Mouse (Mus musculus) cerebellum, postnatal 10 days (tissue): ENCODE measurements around the gene Frmd4b.
"Not testable (repeated sequence)": the region's sequence is repeated elsewhere in the genome, so short reads cannot be mapped to it uniquely, and the experiment has no call there.

Experiments used
- DNase-seq, 2 experiments: peaks; one replicate each; pipeline ENCODE4 v3.0.0; 2021; ENCODE audit warnings: mixed read lengths in 2 of 2

The Frmd4b gene

DNA sequence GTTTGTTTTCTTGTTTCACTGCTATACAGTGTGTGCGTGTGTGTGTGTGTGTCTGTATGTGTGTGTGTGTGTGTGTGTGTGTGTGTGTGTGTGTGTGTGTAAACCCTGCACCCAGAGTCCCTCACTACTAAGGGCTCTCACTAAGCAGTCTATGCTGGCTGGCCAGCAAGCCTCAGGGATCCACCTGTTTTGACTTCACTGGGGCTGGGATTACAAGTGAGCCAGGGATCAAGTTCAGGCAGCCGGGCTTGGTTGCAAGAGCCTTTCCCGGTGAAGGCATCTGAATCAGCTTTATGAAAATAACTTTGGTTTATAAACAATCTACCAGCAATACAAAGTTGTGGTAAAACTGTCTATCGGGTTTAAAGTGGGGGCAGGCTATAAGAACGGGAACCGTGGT, 206.0 kb downstream of the Frmd4b start:
- no peak for DNase-seq

DNA sequence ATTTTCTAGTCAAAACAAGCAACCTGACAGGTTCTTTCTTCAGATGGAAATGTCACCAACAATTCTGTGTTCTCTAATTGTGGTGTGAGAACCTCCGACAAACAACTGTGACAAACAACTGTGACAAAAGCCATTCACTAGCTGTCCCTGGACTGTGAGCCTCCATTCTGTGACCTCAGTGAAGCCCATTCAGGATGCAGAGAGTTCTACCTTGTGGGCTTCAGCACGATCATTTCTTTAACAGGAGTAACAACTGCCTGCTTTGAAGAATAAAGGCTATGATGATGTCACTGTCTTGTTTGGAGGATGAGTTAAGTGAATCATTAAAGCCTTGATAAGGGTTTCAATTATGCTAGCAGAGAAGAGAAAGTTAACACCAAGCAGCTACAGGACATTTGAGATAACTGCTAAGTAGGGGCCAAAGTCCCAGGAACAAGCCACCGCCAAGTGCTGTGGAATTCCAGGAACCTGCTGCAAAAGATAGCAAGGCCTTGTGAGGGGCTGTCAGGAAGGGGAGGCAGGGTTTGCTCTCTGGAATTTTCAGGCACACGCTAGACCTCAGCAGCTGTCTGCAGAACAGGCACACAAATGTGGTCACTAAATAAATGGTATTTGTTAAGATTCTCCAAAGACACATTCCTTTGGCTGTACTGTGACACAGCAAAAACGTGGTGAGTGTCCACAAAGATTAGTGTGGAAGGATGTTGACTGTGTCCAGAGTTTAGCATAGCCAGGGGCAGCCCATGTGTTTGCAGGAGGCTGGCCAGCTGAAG, 207.7 kb downstream of the Frmd4b start:
- DNase-seq, result no peak

- DNase-seq, result no peak
These were observed 209.4 kb downstream of the Frmd4b start for GRCm38 (mm10) chr6:97407914-97408313.

DNA sequence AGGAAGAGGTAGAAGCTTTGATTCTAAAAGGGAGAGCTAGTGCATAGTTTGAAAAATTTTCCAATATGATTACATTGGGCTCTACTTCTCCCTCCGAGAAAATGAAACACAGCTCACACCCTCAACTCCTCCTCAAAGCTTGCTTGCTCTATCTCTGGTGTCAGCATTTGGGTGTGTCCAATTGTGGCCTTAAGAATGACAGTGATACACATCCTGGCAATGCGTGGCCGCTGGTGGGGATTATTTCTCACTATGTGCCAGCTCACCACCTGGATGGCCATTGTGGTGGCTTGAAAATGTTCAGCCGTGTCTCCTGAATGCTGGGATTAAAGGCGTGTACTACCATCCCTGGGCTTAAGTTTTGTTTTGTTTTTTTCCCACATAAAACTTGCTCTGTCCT, 209.9 kb downstream of the Frmd4b start:
- DNase-seq, result no peak

DNA sequence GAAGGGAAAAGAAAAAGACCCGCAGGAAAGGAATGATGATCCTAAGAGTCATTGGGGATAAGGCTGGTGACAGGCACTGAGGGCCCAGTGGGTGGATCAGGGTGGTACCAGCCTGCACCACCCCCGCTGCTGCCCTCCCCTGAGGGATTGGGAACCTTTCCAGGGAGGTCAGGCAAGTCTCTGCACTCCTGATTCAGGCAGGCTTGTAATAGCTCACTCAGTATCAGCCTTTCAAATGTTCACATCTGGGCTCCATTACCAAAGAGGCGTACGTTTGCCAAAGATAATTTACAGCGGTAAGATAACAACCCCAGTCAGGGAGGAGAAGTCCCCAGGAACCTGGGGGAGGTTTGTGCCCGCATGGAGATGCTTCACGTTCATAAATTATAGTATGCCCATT, 212.0 kb downstream of the Frmd4b start:
- no peak for DNase-seq

DNA sequence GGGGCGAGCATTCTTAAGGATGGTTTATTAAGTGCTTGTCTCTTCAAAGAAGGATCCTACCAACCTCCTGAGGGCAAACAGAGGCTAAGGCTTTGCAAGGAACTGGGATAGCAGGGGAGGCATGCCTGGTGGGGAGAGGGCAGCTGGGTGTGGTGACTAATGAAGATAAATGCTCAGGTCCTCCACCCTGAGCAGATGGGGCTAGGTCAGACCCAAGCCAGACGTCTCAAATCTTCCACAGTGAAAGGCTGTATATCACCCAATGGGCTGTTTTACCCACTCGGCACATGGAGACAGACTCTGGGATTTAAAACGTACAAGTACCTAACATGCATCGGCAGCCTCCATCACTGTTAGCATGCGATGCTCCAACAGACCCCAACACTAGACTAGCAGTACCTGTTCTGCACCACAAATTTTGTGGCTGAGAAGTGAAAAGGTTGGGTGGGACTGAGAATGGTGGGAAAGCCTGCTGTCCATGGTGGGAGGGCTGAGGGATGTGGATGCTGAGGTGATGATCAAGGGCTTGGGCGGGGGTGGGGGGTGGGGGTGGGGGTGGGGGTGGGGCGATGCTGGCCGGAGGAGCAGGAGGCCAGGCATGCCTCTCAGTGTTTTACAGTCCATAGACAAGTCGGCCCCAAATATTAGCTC, 214.4 kb downstream of the Frmd4b start:
- no peak for DNase-seq

GRCm38 (mm10) chr6:97400446-97400845, 216.9 kb downstream of the Frmd4b start:
- no peak for DNase-seq

DNA sequence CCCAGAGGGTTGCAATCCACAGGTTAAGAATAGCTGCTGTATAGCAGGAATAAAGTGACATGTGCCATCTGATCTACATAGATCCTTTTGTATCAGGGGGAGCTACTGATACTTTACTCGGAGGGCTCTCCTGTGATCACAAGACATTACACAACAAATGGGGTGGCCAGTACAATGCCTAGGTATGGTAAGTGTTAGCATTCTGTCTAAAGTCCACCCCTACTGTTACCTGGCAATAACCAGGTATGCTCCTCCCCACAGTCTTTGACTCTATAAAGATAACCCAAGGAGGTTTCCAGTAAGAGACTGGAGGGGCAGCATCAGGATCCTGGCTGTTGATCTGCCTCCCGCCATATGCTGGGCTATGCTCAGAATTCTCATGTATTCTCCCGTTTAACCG, 219.4 kb downstream of the Frmd4b start:
- no peak for DNase-seq

GRCm38 (mm10) chr6:97396957-97397354, 220.4 kb downstream of the Frmd4b start:
- no peak for DNase-seq

GRCm38 (mm10) chr6:97396351-97396956, 220.9 kb downstream of the Frmd4b start:
- peak; percentile 45 to 49 for DNase-seq

DNA sequence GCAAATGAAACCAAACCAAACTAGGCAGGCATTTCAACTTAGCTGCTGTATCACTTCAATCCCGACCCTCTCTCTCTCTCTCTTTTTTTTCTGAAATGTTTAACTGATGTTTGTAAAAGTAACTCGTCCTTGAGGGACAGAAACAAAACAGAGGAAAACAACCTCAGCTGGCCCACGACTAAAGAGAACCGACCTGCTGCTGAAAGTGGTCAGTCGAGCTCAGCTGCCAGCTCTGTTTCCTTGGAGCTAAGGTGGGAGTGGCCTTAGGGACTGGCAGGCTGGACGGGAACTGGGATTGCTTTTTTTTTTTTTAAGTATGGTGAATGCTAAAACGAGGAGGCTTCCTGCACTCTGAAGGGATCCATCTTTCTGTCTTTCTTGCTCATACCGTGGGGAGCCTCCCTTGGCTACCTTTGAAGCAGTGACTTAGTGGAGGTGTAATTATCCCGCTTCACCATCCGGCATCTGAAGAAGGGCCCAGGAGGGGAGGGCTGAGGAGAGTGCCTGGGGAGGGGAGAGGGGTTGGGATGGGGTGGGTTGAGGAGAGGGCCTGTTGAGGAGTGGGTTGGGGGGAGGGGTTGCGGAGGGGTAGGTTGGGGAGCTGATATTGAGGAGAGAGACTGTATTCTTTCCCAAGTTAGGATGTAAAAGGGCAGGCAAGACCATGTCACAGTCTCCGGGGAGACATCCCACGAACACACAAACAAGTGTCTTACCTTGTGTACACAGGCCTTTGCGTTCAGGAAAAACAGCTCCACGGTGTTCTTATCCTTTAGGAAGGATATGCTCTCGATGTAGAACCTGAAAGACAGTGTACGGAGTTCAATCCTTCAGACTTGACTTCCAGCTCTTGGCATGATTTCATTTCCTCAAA, 221.6 kb downstream of the Frmd4b start:
- DNase-seq, result peak; percentile 25 to 46

DNA sequence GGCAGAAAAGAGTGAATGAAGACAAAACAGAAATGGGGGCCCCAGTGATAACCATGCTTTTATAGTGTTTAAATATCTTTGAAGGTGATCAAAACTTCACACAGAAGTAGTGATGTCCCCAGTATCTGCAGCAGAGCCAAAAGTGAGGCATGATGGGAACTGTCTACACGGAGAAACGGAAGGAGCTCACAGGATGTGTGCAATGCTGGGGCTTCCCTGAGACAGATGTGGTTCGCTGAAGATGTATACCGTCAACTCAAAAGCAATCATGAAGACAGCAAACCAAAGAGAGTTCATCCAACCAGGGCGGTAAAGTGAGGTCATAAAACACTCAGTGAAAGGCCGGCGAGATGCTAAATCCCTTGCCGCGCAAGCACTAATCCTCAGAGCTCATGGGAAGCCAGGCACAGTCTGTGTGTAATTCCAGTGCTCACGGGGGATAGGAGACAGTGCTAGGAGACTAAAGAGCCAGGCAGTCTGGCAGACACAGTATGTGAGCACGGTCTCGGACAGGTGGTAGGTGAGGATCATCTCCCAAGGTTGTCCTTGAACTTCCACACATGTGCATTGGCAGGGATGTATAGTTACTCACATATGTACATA, 222.8 kb downstream of the Frmd4b start:
- no peak for DNase-seq

- no peak for DNase-seq
These were observed 224.4 kb downstream of the Frmd4b start for GRCm38 (mm10) chr6:97392912-97393311.

DNA sequence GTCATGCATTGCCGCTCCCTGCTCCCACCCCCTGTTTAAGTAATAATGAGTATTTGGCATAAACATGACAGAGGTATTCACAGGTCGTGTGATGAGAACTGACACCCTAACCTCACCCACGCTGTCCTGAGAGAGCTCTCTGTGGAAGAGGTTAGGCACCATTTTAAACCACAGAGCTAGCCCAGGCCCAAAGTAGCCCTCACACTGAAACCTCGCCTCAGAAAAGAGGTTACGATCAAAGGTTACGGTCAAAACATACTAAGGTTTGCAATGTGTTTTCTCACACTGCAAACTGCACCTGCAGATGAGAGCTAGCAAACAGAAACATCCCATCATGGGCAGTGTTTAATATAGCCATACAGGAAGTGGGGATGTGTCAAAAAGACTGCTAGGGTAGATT, 230.0 kb downstream of the Frmd4b start:
- DNase-seq, result no peak

- no peak for DNase-seq
These were observed 232.4 kb downstream of the Frmd4b start for GRCm38 (mm10) chr6:97384918-97385317.

GRCm38 (mm10) chr6:97381275-97381674, 236.1 kb downstream of the Frmd4b start:
- DNase-seq, result no peak

GRCm38 (mm10) chr6:97370947-97371346, 246.4 kb downstream of the Frmd4b start:
- DNase-seq, result no peak

DNA sequence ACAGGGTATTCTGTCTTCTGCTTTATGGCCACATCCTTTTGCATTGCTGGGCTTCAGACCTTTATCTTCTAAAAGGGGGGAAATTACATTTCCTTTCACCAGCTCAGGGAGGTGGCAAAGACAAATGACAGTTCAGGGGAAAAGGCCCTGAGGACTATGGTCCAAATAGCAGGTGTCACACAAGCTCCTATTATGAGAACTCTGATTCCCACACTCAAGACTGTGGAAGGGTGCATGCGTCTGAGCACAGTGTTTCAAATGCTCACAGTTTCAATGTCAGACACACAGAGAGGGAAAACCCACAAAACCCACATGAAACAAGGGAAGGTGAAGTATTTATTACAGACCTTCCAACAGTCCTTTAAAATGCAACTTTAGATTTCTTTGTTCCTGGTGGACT, 246.9 kb downstream of the Frmd4b start:
- no peak for DNase-seq

DNA sequence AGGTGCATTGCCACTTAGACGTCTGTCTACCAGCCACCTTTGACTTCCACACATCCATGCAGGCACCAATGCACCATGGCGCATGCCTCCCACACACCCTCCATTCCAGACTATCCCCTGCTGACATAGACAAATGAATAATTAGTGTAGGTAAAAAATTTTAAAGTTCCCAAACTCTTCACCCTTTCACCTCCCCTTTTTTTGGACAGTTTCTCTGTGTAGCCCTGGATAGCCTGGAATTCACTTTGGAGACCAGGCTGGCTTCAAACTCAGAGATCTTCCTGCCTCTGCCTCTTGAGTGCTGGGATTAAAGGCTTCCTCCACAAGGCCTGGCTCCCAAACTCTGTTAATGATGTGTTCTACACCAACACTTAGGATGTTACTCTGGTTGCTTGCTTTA, 253.5 kb downstream of the Frmd4b start:
- no peak for DNase-seq

- DNase-seq, result not testable (repeated sequence)
These were observed 259.7 kb downstream of the Frmd4b start for GRCm38 (mm10) chr6:97357606-97358005.

- no peak for DNase-seq
These were observed 260.7 kb downstream of the Frmd4b start for GRCm38 (mm10) chr6:97356612-97357011.

- no peak for DNase-seq
These were observed 262.2 kb downstream of the Frmd4b start for GRCm38 (mm10) chr6:97355141-97355540.

DNA sequence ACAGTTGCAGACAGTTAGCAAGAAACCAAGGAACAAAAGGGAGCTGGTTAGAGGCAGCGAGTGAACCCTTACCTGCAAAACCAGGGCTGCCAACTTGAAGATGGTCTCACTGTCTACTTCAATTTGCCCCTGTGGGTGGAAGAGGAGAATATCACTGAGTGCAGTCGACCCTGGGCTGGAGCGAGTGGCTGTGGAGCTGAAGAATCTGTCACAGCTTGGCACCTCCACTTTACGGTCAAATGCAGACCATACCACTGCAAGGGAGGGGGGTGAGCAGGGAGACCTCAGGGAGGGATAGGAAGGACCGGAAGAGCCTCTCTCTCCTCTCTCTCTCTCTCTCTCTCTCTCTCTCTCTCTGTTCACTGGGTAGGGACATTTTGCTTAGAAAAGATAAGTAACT, 263.4 kb downstream of the Frmd4b start:
- DNase-seq, result peak; percentile 19 to 47
